Mouse (Mus musculus): ENCODE results near the gene Zmiz1.

GRCm38 (mm10) chr14:25470224-25470805, 11.3 kb downstream of the Zmiz1 start:
- TF ChIP-seq GATA1 (IDR thresholded peaks at IDR 0.05; ENCODE audit: borderline replicate concordance, low read length), result no peak
- TF ChIP-seq FLI1 (IDR thresholded peaks at IDR 0.05; ENCODE audit: low read length), result no peak
